Mouse (Mus musculus) brain, embryonic 14.5 days (tissue): Measurements from ENCODE around the gene Alg13. TPM values are rescaled to one million over a fixed set of nuclear protein-coding genes. Genes with fewer than 3 reads are reported as not detected.

Source experiments
- DNase-seq: peaks from one replicate; pipeline ENCODE4 v3.0.0-alpha.2; 2011; ENCODE audit warnings: low read depth
- CTCF ChIP-seq: fragments of 200-500 bp; IDR thresholded peaks from 2 replicates; pipeline ENCODE4 v1.5.1; 2012; ENCODE audit warnings: inconsistent platforms, mild to moderate bottlenecking, moderate library complexity, borderline replicate concordance; ENCODE audit not compliant: insufficient read depth, insufficient read length; ENCODE audit errors: extremely low read depth
- POLR2A ChIP-seq: fragments of 200-500 bp; IDR thresholded peaks from 2 replicates; pipeline ENCODE4 v1.6.1; 2012; ENCODE audit warnings: mild to moderate bottlenecking, inconsistent platforms, borderline replicate concordance; ENCODE audit not compliant: poor library complexity, insufficient read depth, insufficient read length, severe bottlenecking; ENCODE audit errors: extremely low read depth
- polyA plus RNA-seq: library from polyadenylated mRNA; depleted of rRNA; stranded (reverse); fragments of >200 nt; gene quantifications from 2 replicates; pipeline ENCODE4 v1.2.3, GENCODE M21; 2012; rRNA removed

Alg13 gene
- 16.6 and 17.2 TPM in 2 replicates for polyA plus RNA-seq

DNA sequence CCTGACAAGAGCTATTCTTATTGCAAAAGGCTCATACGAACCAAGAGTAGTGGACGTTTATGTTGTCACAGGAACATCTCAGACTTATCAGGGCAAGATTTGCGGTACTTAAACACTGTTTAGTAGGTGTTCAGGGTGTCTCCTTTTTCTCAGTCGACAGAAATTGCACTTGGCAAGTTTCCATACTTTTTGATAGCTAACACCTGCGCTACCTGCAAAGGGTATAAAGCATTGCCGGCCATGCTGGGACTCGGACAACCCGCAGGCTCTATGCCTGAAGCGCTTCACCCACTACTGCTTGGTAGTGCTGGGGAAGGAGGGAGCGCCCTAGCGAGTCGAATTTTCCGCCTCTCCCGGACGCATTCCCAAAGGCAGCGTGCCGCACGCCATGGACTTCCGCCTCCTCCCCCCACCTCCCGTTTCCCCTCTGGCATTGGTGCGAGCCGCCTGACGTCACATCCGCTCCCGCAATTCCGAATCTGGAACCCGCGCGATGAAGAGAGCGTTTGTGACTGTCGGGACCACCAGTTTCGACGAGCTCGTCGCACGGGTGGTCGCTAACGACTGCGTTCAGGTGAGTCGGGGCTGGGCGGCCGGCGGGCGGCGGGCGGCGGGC is at the start of gene Alg13:
Alg13 (plus strand) TSS at position 257 of the 616 bp plus-strand sequence.
- DNase-seq: peak; percentile 94
- TF ChIP-seq POLR2A (no peak), CTCF (no peak)

DNA sequence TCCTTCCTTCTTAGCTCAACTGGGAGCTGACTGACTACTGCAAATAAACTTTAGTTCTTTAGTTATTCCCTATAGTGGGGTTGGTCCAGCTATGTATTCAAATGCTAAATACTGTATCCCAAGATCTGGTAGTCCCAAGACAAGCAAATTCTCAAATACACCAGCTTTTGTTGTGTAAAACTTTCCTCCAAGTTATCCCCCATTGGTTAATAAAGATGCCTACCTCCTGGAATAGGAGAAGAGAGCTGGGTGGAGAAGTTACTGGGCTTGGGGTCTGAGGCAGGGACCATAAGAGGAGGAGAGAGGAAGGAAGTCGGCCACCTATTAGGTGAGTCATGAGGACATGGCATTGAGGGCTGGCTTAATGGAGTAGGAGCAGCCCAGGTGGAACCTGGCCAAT is 49.0 kb upstream of the Alg13 start:
- DNase-seq: no peak
- no peak for TF ChIP-seq POLR2A
- TF ChIP-seq CTCF: no peak

DNA sequence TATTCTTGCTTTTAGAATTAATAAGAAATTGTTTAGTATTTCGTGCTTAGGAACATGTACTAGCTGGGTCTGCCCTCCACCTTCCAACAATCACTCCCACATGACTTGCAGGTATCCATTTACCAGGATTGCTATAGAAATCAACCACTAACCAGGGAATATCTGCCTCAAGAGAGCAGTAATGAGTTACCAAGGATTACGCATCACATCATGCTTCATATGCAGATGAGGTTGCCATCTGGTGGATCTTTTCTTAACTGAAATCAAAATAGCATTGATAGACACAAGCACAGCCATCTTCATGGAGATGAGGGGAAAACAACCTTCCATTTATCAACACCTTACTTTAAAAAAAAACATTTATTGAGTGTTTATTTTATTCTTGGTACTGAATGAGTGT is 16.1 kb upstream of the Alg13 start:
- DNase-seq: peak; percentile 68
- no peak for TF ChIP-seq POLR2A
- peak; percentile 16; the same call in 1 of the 2 replicates for TF ChIP-seq CTCF

DNA sequence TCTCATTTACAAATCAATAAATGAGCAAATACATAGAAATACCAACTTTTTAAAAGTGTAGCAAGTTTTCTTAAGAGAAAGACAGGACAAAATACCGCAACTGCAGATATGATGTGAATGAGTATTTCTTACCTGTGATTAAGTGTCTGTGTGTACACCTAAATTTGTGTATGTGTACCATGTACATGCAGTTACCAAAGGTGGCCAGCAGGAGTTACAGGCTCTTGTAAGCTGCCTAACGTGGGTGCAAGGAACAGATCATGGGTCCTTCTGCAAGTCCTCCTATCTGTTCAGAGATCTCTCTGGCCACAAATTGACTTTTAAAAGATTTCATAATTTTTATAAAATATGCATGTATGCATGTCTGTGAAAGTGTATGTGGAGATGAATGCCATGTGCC is 11.9 kb upstream of the Alg13 start:
- TF ChIP-seq CTCF (0 out of 2 replicates have a peak, but pooled peaks have one; percentile 1), POLR2A (no peak)

DNA sequence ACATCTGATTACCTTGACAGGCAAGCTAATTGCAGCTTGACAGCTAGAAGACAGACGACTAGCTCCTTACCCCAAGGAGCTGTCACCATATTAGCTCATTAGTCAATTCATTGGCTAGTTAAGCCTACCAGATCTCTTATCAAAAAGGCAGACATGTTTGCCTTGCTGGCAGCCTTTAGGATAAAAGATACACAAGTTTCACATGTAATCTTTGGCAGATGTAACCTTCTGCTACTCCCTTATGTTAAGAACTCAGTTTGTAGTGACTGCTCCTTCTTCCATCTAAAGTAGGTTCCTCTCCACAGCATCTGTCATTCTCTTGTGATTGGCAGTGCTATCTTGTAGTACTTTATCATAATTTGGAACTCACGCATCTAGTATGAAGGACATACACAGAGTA is 3.6 kb upstream of the Alg13 start:
- no peak for TF ChIP-seq CTCF
- no peak for TF ChIP-seq POLR2A
- peak; percentile 62 for DNase-seq

More for the DNA sequence above, 11.9 kb upstream of the Alg13 start:
- DNase-seq: no peak

DNA sequence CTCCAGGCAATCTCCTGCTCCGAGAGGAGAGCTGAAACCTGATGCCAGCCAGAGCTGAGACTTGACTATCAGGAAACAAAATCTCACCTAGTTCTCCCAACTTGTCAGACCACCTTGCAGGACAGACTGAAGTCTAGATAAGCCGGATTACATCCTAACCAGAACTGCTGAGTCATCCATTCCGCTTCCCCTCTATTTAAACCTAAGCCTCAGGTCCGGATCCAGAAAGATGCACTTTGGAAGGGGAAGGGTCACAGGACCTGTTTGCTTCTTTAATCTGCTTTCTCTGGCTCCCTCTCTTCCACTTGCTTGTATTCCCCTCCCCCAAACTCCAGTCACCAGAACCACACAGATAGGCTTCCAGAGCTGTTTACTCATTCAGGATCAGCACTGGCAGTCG is 2.6 kb upstream of the Alg13 start:
- TF ChIP-seq CTCF: no peak
- no peak for TF ChIP-seq POLR2A
- no peak for DNase-seq

DNA sequence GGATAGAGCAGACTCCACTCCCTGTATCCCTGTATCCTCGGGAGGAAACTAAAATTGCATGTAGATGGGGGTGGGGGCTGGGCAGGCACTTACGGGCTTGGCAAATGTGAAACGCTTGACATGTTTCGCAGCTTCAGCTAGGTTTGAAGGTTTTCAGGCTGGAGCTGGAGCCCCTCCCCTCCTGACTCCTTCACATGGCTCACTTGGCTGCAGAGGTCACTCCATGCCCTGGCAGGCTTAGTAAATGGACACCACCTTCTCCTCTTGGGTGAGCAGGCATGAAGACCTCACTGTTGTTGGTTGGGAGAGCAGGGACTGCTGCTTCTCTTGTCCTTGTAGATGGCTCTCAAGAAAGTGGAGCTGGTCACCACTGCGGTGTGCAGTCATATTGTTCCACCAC is 1.6 kb upstream of the Alg13 start:
- peak; percentile 8 for DNase-seq
- TF ChIP-seq POLR2A (no peak), CTCF (no peak)

DNA sequence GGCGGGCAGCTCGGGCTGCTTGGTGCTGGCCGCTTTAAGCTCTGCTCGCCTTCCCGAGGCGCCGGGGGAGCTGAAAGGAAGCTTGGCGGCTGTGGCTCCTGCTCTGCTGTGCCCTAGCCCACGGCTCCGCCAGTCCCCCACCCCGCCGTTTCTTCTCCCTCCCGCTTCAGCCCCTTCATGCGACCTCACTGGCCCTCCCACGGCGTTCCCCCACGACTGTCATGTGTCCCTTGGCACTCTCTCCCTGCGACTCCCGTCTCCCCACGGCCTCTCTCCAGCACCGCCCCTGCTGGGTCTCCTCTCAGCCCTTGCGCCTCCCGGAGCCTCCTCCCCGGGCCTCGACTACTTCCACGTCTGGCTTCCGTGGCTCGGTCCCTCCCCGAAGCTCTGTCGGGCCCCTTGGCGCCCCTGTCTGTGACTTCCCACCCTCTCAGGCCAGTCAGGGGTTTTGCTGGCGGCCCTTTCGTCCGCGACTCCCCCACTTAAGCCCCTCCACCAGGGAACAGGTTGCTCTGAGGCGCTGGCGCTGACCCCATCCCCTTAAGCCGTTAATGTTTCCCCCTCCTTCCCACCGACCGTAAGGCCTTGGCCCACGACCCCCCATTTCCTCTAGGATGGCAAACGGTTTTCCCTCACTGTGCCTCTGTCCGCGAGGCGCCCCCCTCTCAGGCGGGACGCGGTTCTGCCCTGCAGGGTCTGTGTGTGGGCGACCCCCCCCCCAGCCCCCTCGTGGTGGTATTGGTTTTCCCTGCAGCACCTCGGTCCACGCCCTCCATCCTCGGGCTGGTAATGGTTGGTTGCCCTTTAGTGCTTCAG is 768 bp downstream of the Alg13 start:
- DNase-seq: peak; percentile 7
- TF ChIP-seq CTCF (no peak), POLR2A (no peak)

DNA sequence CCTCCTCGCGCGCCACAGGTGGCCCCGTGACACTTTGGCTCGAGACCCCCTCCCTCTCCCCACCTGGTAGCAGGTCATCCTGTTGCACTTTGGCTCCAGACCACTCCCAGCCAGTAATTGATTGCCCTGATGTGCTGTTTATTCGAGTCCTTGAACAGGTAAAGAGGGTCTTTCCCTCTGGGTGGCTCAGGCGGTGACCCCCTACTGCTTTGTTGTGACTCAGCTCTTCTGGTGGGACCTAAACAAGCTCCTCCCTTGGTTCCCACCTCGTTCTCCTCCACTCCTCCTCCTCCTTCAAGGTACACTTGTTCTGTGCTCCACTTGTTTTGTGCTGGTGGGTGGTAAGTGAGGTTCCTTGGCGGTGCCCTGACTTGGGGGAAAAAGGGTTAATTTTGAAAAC is 1.8 kb downstream of the Alg13 start:
- peak; percentile 23 for DNase-seq
- TF ChIP-seq POLR2A (no peak), CTCF (no peak)

DNA sequence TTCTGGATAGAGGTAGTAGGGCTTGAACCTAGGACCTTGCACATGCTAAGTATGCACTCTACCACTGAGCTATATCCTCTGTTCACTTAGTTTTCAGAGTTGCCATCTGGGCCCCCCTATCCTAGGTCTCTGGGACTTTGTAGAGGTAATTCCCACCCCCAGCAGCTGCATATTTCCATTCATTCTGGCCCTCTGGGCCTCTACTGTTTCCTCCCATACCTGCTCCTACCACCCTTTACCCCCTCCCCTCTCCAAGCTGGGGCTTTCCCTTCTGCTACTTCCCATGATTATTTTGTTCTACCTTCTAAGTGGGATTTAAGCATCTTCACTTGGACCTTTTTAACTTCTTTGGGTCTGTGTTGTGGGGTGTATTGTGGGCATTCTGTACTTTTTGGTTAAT is 7.8 kb downstream of the Alg13 start:
- DNase-seq: no peak
- TF ChIP-seq POLR2A (no peak), CTCF (no peak)

DNA sequence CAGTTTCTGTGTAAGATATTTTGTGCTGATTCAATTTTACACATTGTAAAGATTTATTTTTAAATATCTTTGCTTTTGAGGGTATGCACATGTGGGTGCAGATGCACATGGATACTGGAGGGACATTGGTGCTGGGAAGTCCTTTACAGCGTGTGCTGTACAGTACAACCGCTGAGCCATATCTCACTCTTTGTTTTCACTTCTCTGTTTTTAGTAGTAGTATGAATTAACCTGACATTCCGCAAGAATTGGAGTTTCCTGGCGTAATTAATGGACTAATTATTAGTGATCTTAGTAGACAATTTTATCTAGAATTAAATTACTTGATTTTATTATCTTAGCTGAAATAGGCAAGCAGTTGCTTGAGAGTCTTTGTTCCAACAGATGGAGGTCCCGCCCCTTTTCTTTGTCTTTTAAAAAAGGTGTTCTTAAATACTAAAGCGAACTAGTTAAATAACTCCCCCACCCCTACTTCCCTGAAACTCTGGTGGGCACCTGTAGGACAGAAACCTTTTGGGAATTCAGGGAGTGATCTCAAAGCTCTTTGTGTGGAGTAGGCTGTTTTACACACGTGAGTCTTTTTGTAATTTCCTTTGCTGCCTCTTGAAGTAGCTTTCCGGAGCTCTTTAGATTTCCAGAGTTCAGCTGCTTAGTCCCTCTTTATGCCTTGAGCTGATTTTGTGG is 17.9 kb downstream of the Alg13 start:
- no peak for TF ChIP-seq POLR2A
- TF ChIP-seq CTCF: no peak
- no peak for DNase-seq
